33 mouse cellular contexts compared by ENCODE assay signal in genomic region chr7:110236085-110236484, GRCm38 (mm10). TPM values are rescaled to one million over a fixed set of nuclear protein-coding genes. Genes with fewer than 3 reads are reported as not detected.
DNase-seq lines count a peak whose midpoint lies in the region; ATAC-seq and TF ChIP-seq lines count a peak whose summit lies in the region.
"Had no signal": no experiment of that assay in that cellular context is flagged by ENCODE, and none has a peak within 500 bp of the region (broad histone marks: within the 10 kb centered on the region; RNA-seq: fewer than 3 reads in every experiment).

No protein-coding gene starts in this region.

- no peaks in the 10 kb centered on the region for H3K36me3 ChIP-seq in kidney, adult 2 months (ENCODE audit: control insufficient read depth, insufficient read depth, low read length)
- H3K36me3 ChIP-seq in kidney, embryonic 15.5 days = 0 out of 2 replicates have a peak, but pooled peaks cover 4% of the 10 kb centered on the region
- peaks cover 41 to 70% of the 10 kb centered on the region in 2 experiments for H3K36me3 ChIP-seq in CH12.LX (replicated peaks in 1 of 2; ENCODE audit: control insufficient read depth in 1 of 2, insufficient read depth in 1 of 2, low read length in 1 of 2)
- peaks cover 7% of the 10 kb centered on the region; the same call in 1 of the 2 replicates for H3K36me3 ChIP-seq in macrophage (ENCODE audit: inconsistent target)
- H3K36me3 ChIP-seq: embryonic facial prominence, embryonic 15.5 days; heart, embryonic 10.5 days; heart, embryonic 15.5 days; hindbrain, embryonic 13.5 days; liver, embryonic 12.5 days had no signal

- ATAC-seq in kidney, embryonic 15.5 days (replicated peaks; ENCODE audit: low FRiP score) = no peak
- ATAC-seq: forebrain, embryonic 13.5 days; intestine, embryonic 16.5 days; liver, embryonic 12.5 days; Patski had no signal

- H3K4me1 ChIP-seq in kidney, adult 2 months (ENCODE audit: control insufficient read depth, insufficient read depth, low read length) = peaks cover 29% of the 10 kb centered on the region
- H3K4me1 ChIP-seq in kidney, embryonic 15.5 days = peaks cover 29% of the 10 kb centered on the region
- H3K4me1 ChIP-seq in CH12.LX (ENCODE audit: control insufficient read depth in 1 of 2, insufficient read depth in 2 of 2) = peaks cover 38 to 89% of the 10 kb centered on the region in 2 experiments
- H3K4me1 ChIP-seq in brown adipose tissue, adult 24 weeks (ENCODE audit: control insufficient read depth, insufficient read depth, insufficient read length, low read length) = peaks cover 35% of the 10 kb centered on the region

- no peaks in the 10 kb centered on the region for H3K27me3 ChIP-seq in kidney, adult 2 months (replicated peaks; ENCODE audit: control insufficient read depth, insufficient read depth, low read length)
- H3K27me3 ChIP-seq in kidney, embryonic 15.5 days = no peaks in the 10 kb centered on the region
- no peaks in the 10 kb centered on the region for H3K27me3 ChIP-seq in CH12.LX (replicated peaks)
- H3K27me3 ChIP-seq: embryonic facial prominence, embryonic 15.5 days; forebrain, embryonic 13.5 days; heart, embryonic 15.5 days; hindbrain, embryonic 13.5 days; liver, embryonic 12.5 days; Patski had no signal

- no peak overlapping the region for H3K9ac ChIP-seq in kidney, embryonic 15.5 days
- peak overlapping the region; percentile 12; the same call in 1 of the 2 replicates for H3K9ac ChIP-seq in CH12.LX (ENCODE audit: insufficient read depth, low read depth)
- H3K9ac ChIP-seq: embryonic facial prominence, embryonic 15.5 days; forebrain, embryonic 13.5 days; heart, embryonic 15.5 days; hindbrain, embryonic 13.5 days; liver, embryonic 12.5 days had no signal

- DNase-seq in kidney, adult 2 months = no peak
- no peak for DNase-seq in CH12.LX (ENCODE audit: extremely low read depth)
- no peak for DNase-seq in cerebellum, adult 11 months
- DNase-seq in layer of hippocampus, postnatal 14 days (ENCODE audit: low spot score in 2 of 2) = no peak
- DNase-seq: adrenal gland, postnatal 10 days; B cell, adult 2 months; cerebellum, adult 18-20 months; cerebellum, postnatal 14 days; gastrocnemius, postnatal 36 days; heart, postnatal 36 days; kidney, adult 9 months; kidney, postnatal 36 days; layer of hippocampus, postnatal 36 days; left cerebral cortex, postnatal 4 days; lung, adult 18-20 months; lung, postnatal 10 days; midbrain, embryonic 14.5 days; retina, postnatal 1 day; right cerebral cortex, postnatal 14 days; thymus, adult 18-20 months; thymus, postnatal 25 days had no signal

- no peak for TF ChIP-seq EP300 in CH12.LX (IDR thresholded peaks at IDR 0.05; ENCODE audit: low read length)

- no peak for TF ChIP-seq CTCF in kidney, adult 2 months (conservative IDR thresholded peaks at IDR 0.05; ENCODE audit: insufficient read depth, insufficient read length, low read depth, low read length)
- TF ChIP-seq CTCF in CH12.LX (conservative IDR thresholded peaks at IDR 0.05 in 1 of 2, IDR thresholded peaks at IDR 0.05 in 1 of 2; ENCODE audit: low read depth in 2 of 2, low read length in 2 of 2) = no peak

- no peak for TF ChIP-seq RAD21 in CH12.LX (IDR thresholded peaks at IDR 0.05; ENCODE audit: low read depth, low read length)

- peaks cover 95% of the 10 kb centered on the region for H3K79me2 ChIP-seq in CH12.LX (replicated peaks; ENCODE audit: control insufficient read depth, extremely low read depth, insufficient read depth, poor library complexity, severe bottlenecking)
- H3K79me2 ChIP-seq in macrophage (ENCODE audit: inconsistent target) = peaks cover 100% of the 10 kb centered on the region

- H3K4me2 ChIP-seq in kidney, embryonic 15.5 days = no peak overlapping the region
- H3K4me2 ChIP-seq in CH12.LX (ENCODE audit: insufficient read depth, low read depth, poor library complexity, severe bottlenecking) = peak overlapping the region; percentile 86
- H3K4me2 ChIP-seq: embryonic facial prominence, embryonic 15.5 days; forebrain, embryonic 13.5 days; heart, embryonic 15.5 days; hindbrain, embryonic 13.5 days; liver, embryonic 12.5 days had no signal

- no peak for TF ChIP-seq POLR2A in kidney, adult 2 months (IDR thresholded peaks at IDR 0.05; ENCODE audit: low read depth, low read length)
- TF ChIP-seq POLR2A in CH12.LX (IDR thresholded peaks at IDR 0.05; ENCODE audit: low read depth, low read length) = no peak

- no peak overlapping the region for H3K4me3 ChIP-seq in kidney, adult 2 months (ENCODE audit: insufficient read depth, low read depth, low read length)
- no peak overlapping the region for H3K4me3 ChIP-seq in kidney, embryonic 15.5 days (replicated peaks)
- H3K4me3 ChIP-seq in CH12.LX (replicated peaks in 1 of 3; ENCODE audit: low read depth in 2 of 3, low read length in 2 of 3, poor library complexity in 1 of 3) (peak overlapping the region in 2 of 3 experiments; percentile 6 to 25), macrophage (ENCODE audit: inconsistent target) (no peak overlapping the region)
- H3K4me3 ChIP-seq in brown adipose tissue, adult 24 weeks (ENCODE audit: insufficient read depth, low read depth, low read length) = no peak overlapping the region
- H3K4me3 ChIP-seq: embryonic facial prominence, embryonic 10.5 days; embryonic facial prominence, embryonic 15.5 days; forebrain, embryonic 13.5 days; heart, embryonic 10.5 days; heart, embryonic 15.5 days; hindbrain, embryonic 13.5 days; liver, embryonic 12.5 days had no signal

- in situ Hi-C loops in CH12.LX (cut with MboI; ENCODE audit: low pct_ligation_motif_present, low pct_unique_long_range_greater_than_20kb, low sequenced_read_pairs) = no loop called here

- peak overlapping the region; percentile 59; the same call in 1 of the 2 replicates for H3K27ac ChIP-seq in kidney, adult 2 months (ENCODE audit: insufficient read depth, low read depth, low read length)
- no peak overlapping the region for H3K27ac ChIP-seq in kidney, embryonic 15.5 days
- H3K27ac ChIP-seq in CH12.LX (ENCODE audit: insufficient read depth, low read depth) (peak overlapping the region; percentile 42), macrophage (peak overlapping the region; percentile 17; the same call in 1 of the 2 replicates)
- peak overlapping the region; percentile 45; the same call in 1 of the 2 replicates for H3K27ac ChIP-seq in brown adipose tissue, adult 24 weeks (replicated peaks; ENCODE audit: low read depth, low read length)
- H3K27ac ChIP-seq: embryonic facial prominence, embryonic 10.5 days; forebrain, embryonic 13.5 days; heart, embryonic 10.5 days; hindbrain, embryonic 13.5 days; liver, embryonic 12.5 days had no signal

- no peaks in the 10 kb centered on the region for H3K9me3 ChIP-seq in kidney, embryonic 15.5 days (replicated peaks)
- H3K9me3 ChIP-seq in CH12.LX (replicated peaks; ENCODE audit: low read length) = no peaks in the 10 kb centered on the region
- H3K9me3 ChIP-seq: embryonic facial prominence, embryonic 10.5 days; embryonic facial prominence, embryonic 15.5 days; forebrain, embryonic 13.5 days; heart, embryonic 10.5 days; heart, embryonic 15.5 days; hindbrain, embryonic 13.5 days; liver, embryonic 12.5 days had no signal

- 77% methylated on average over 4 of the region's 4 CpGs for WGBS in kidney, adult 2 months
- 72% methylated on average over 4 of the region's 4 CpGs for WGBS in kidney, embryonic 15.5 days
- WGBS in macrophage (ENCODE audit: missing documents) = 18% methylated on average over 4 of the region's 4 CpGs

- dilution Hi-C loops in CH12.LX (cut with MboI; ENCODE audit: extremely low pct_ligation_motif_present, extremely low pct_unique_long_range_greater_than_20kb, low sequenced_read_pairs) = no loop called here

TF ChIP-seq in CH12.LX, 34 proteins besides CTCF, POLR2A, EP300 and RAD21:
- TF ChIP-seq NELFE (IDR thresholded peaks at IDR 0.05; ENCODE audit: low read depth, low read length) = no peak
- no peak for TF ChIP-seq MAFK (IDR thresholded peaks at IDR 0.05; ENCODE audit: insufficient replicate concordance, low read length)
- no peak for TF ChIP-seq UBTF (IDR thresholded peaks at IDR 0.05; ENCODE audit: low read depth, low read length)
- TF ChIP-seq USF2 (conservative IDR thresholded peaks at IDR 0.05; ENCODE audit: low read depth, low read length) = no peak
- TF ChIP-seq IRF4 (IDR thresholded peaks at IDR 0.05; ENCODE audit: low read depth, low read length) = no peak
- TF ChIP-seq CHD1 (IDR thresholded peaks at IDR 0.05; ENCODE audit: low read depth, low read length) = no peak

RNA-seq across cellular contexts. Expression of gene Swap70, which starts 14.6 kb away (rescaled TPM):
- polyA plus RNA-seq in kidney, adult 2 months (2012; rRNA removed) = 10.0 and 12.5 TPM in 2 replicates
- polyA plus RNA-seq in kidney, embryonic 15.5 days (2015; fragmentation: Nextera tagmentation; extraction: Ambion mirVana) = 29.2 and 32.8 TPM in 2 replicates
- total RNA-seq in CH12.LX (2012; rRNA removed) = 296 and 297 TPM in 2 replicates
- 398 and 409 TPM in 2 replicates for total RNA-seq in CH12.LX (2014; rRNA removed)
- polyA plus RNA-seq in CH12.LX (2012; ENCODE audit: insufficient read length, low read depth) = 370 and 388 TPM in 2 replicates
- 4.9 and 5.1 TPM in 2 replicates for polyA plus RNA-seq in brown adipose tissue, adult 24 weeks (2012; ENCODE audit: insufficient read depth, insufficient read length, missing spikeins)
- 1,000 to 10,000 TPM in 1 of 26 experiments, 100 to 1,000 TPM in 25; 109 to 1,215 (median 168) TPM for total RNA-seq in macrophage (2018; cell fraction: chromatin; rRNA removed)
- 100 to 1,000 TPM in 4 of 26 experiments, 10 to 100 TPM in 22; 49.9 to 246 (median 55.3) TPM for total RNA-seq in macrophage (2018; cell fraction: cytosol; rRNA removed)
- total RNA-seq in macrophage (2018; cell fraction: nucleus; rRNA removed) = 100 to 1,000 TPM in 21 of 26 experiments, 10 to 100 TPM in 5; 92.3 to 689 (median 138) TPM
- polyA plus RNA-seq in macrophage (2018) = 47.8 to 56.9 TPM (median 50.1 TPM) in 3 replicates
- total RNA-seq in layer of hippocampus, postnatal 14 days (2021) = 10 to 100 TPM; 12.1 to 14.6 TPM

Comparison
In these comparisons a context has a peak if more than half of its experiments do, and no peak if none do; other contexts are left out.
1. H3K4me3 ChIP-seq: peak in CH12.LX (2 of 3); none in kidney, adult 2 months (single experiment), kidney, embryonic 15.5 days (single experiment), brown adipose tissue, adult 24 weeks (single experiment) and macrophage (single experiment).